Mouse (Mus musculus) embryonic stem cell, embryonic (primary cell): ENCODE data around the gene Mmp19.

Experiments used
- CTCF ChIA-PET, 4 experiments: fragments of 300-600 bp in 2 of 4; fragments of 350-600 bp in 2 of 4; sonication (Branson Sonifier 250); formaldehyde crosslinking; loops; one replicate each; lab custom pipeline; 2022; ENCODE audit warnings: inconsistent platforms in 2 of 4; lab: Charles Lee
- POLR2A ChIA-PET, 4 experiments: fragments of 300-600 bp in 2 of 4; fragments of 350-600 bp in 2 of 4; sonication (Branson Sonifier 250); formaldehyde crosslinking; loops; one replicate each; lab custom pipeline; 2022; ENCODE audit warnings: antibody characterized with exemption in 4 of 4, inconsistent platforms in 1 of 4; lab: Charles Lee

Mmp19 gene

DNA sequence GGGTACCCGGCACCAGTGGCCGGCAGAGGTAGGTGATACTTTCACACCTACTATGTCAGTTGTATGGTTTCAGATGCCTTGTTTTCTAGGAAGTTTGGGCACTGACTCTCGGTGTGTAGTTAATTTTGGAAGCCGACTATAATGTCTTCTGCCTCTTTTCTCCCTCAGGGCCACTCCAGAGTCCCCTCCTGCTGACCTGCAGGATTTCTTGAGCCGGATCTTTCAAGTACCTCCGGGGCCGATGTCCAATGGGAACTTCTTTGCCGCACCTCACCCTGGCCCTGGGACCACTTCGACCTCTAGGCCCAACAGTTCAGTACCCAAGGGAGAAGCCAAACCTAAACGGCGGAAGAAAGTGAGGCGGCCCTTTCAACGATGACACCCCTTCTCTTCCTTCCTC lies 26.3 kb downstream of the Mmp19 start, which contains the start of gene Sarnp:
Gene Sarnp (plus strand): TSS at position 301 of the 400 bp plus-strand sequence.
- POLR2A ChIA-PET, result interaction anchor here in 1 of 4 experiments (1.3 kb wide), 1 partner anchor 12 kb away, joined by 7 read pairs; no protein-coding TSS in a partner anchor
- CTCF ChIA-PET, result no interaction called here

GRCm38 (mm10) chr10:128820217-128820616 lies 29.5 kb downstream of the Mmp19 start:
- POLR2A ChIA-PET, result interaction anchor here in 2 of 4 experiments (0.5 to 4.3 kb wide), 24 partner anchors 9 to 311 kb away, joined by 3 to 41 read pairs (median 5); partner anchors contain the start of genes Dnajc14 (in 2 of the 2), Pym1 (in 2 of the 2), Tmem198b (in 2 of the 2) and Bloc1s1 (in 1 of the 2)
- CTCF ChIA-PET, result interaction anchor here in 1 of 4 experiments (0.5 to 1.5 kb wide), 2 partner anchors 15 to 77 kb away, joined by 3 to 4 read pairs; no protein-coding TSS in a partner anchor

- POLR2A ChIA-PET, result interaction anchor here (0.6 to 4.3 kb wide), 54 partner anchors 7 to 518 kb away, joined by 3 to 41 read pairs (median 4); partner anchors contain the start of genes Dnajc14 (in 2 of the 4), Pym1 (in 2 of the 4), Rab5b (in 2 of the 4) and Tmem198b (in 2 of the 4)
- CTCF ChIA-PET, result interaction anchor here in 1 of 4 experiments (1.3 to 1.7 kb wide), 5 partner anchors 11 to 92 kb away, joined by 3 to 5 read pairs (median 4); no protein-coding TSS in a partner anchor
Observed at GRCm38 (mm10) chr10:128821358-128822056, 30.8 kb downstream of the Mmp19 start, which contains the start of gene Ormdl2. Gene Ormdl2, minus strand, starts transcription at chr10:128821645.

DNA sequence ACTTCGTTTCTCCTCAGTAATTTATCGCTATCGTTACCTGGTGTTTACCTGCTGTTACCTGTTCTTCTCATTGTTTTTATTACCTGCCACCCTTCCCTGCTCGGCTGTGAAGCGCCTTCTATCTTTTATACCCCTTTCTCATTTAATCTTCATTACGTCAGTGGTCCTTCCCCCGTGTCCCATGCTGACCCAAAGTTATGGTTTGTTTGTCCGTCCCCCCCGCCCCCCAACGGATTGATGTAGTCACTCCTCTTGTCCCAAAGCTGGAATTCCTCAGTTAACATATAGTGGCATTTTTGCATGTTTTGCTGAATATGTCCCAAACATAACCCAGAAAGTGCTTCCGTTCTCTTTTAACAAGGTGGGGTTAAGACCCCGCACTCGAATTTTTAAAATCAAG lies 31.4 kb downstream of the Mmp19 start:
- ChIA-PET CTCF (interaction anchor here in 2 of 4 experiments (0.6 to 1.7 kb wide), 4 partner anchors 15 to 200 kb away, joined by 3 to 5 read pairs (median 4); no protein-coding TSS in a partner anchor), POLR2A (interaction anchor here (0.6 to 4.3 kb wide), 39 partner anchors 8 to 519 kb away, joined by 3 to 41 read pairs (median 4); partner anchors contain the start of genes Rab5b (in 2 of the 4), Tmem198b (in 2 of the 4), Dnajc14 (in 1 of the 4) and Esyt1 (in 1 of the 4))

DNA sequence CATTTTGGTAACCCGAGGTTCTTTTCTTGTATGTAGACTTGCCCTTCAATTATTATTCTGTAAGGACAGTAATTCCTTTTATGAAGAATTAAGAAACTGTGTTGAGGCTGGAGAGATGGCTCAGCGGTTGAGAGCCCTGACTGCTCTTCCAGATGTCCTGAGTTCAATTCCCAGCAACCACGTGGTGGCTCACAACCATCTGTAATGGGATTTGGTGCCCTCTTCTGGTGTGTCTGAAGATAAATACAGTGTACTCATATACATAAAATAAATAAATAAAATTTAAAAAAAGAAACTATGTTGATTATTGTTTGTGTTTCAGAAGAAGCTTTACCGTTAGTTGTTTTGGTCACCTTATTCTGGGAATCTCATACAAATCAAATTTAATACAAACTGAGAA lies 32.4 kb downstream of the Mmp19 start:
- POLR2A ChIA-PET, result interaction anchor here in 3 of 4 experiments (0.7 to 4.3 kb wide), 19 partner anchors 9 to 112 kb away, joined by 3 to 41 read pairs (median 4); partner anchors contain the start of genes Tmem198b (in 2 of the 3) and Dnajc14 (in 1 of the 3)
- CTCF ChIA-PET, result interaction anchor here in 2 of 4 experiments (0.6 to 0.9 kb wide), 2 partner anchors 18 to 49 kb away, joined by 3 to 5 read pairs; no protein-coding TSS in a partner anchor

GRCm38 (mm10) chr10:128823821-128824220 lies 33.1 kb downstream of the Mmp19 start:
- ChIA-PET CTCF (interaction anchor here in 2 of 4 experiments (0.6 to 0.9 kb wide), 3 partner anchors 19 to 276 kb away, joined by 3 to 5 read pairs (median 3); partner anchors contain the start of gene Zc3h10 (in 1 of the 2)), POLR2A (interaction anchor here in 2 of 4 experiments (0.6 to 4.3 kb wide), 14 partner anchors 8 to 276 kb away, joined by 3 to 41 read pairs (median 4); partner anchors contain the start of genes Tmem198b (in 1 of the 2) and Zc3h10 (in 1 of the 2))

DNA sequence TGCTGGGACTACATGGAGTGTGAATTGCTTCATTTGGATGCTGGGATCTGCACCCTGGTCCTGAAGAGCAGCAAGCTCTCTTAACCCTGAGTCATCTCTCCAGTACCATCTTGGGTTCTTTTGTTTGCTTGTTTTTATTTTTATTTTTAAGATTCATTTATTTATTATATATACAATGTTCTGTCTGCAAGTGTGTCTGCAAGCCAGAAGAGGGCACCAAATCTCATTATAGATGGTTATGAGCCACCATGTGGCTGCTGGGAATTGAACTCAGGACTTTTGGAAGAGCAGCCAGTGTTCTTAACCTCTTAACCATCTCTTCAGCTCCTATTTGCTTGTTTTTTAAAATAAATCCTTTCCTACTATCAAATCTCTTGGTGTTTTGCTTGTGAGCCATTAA lies 46.7 kb downstream of the Mmp19 start:
- CTCF ChIA-PET, result no interaction called here
- POLR2A ChIA-PET, result interaction anchor here in 2 of 4 experiments (0.7 to 1.6 kb wide), 5 partner anchors 9 to 45 kb away, joined by 3 to 5 read pairs (median 5); partner anchors contain the start of gene Ormdl2 (in 1 of the 2)

- ChIA-PET POLR2A (interaction anchor here in 3 of 4 experiments (0.7 to 1.3 kb wide), 5 partner anchors 9 to 89 kb away, joined by 3 read pairs; partner anchors contain the start of gene Ormdl2 (in 2 of the 3)), CTCF (interaction anchor here in 1 of 4 experiments (0.7 to 1.2 kb wide), 2 partner anchors 65 to 74 kb away, joined by 3 read pairs; no protein-coding TSS in a partner anchor)
Observed at GRCm38 (mm10) chr10:128839434-128839833, 48.7 kb downstream of the Mmp19 start.

DNA sequence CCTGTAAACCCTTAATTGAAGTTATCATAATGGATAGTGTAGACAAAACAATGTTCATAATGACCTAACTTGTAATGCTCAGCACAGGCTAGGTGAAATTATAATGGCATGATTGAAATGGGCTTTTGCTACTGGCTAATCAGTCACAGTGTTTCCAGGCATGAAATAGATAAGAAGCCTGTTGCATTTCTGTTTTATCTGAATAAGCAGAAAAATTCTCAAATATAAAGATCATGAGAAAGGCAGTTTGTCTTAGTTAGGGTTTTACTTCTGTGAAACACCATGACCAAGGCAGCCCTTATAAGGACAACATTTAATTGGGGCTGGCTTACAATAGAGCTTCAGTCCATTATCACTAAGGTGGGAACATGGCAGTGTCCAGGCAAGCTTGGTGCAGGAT lies 49.9 kb downstream of the Mmp19 start:
- ChIA-PET POLR2A (interaction anchor here in 1 of 4 experiments (0.5 kb wide), 1 partner anchor 25 kb away, joined by 3 read pairs; no protein-coding TSS in a partner anchor), CTCF (interaction anchor here in 1 of 4 experiments (0.7 kb wide), 1 partner anchor 41 kb away, joined by 5 read pairs; no protein-coding TSS in a partner anchor)

DNA sequence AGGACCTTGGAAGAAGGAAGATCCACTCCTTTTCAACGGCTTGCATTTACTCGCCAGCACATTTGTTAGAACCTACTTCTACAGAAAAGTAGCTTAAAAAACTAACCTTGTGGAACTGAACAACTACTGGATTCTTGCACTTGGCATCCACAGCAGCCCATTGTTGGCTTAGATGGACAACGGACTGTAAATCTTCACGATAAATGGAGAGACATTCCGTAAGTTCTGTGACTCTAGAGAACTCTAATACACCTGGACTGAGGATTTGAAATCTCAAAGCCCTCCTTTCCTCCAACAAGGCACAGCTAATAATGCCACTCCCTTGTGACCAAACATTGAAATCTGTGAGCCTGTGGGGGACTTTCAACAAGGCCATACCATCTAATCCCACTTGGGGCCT lies 52.5 kb downstream of the Mmp19 start:
- ChIA-PET CTCF (interaction anchor here in 1 of 4 experiments (0.7 to 1.4 kb wide), 2 partner anchors 15 to 884 kb away, joined by 3 to 5 read pairs; no protein-coding TSS in a partner anchor), POLR2A (interaction anchor here in 2 of 4 experiments (0.9 to 2.0 kb wide), 9 partner anchors 10 to 131 kb away, joined by 3 to 10 read pairs (median 3); partner anchors contain the start of genes Cd63 (in 1 of the 2), Dgka (in 1 of the 2) and Rdh5 (in 1 of the 2))

DNA sequence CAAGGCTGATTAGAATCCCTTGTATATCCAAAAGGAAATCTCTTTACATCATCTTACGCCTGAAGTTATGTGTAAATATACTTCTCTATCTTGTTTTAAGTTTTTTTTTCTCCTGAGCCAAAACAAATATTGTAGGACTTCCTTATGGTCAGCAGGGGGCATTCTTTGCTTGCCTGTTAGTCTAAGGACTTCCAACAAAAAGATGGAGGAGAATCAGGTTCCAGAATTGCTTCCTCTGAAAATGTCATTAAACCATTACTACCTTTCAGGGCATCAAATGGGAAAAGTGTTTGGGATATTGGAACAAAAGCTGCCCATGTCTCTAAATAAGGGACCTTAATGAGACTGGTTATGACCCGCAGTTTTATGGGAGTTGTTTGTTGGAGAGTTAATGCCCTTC lies 54.8 kb downstream of the Mmp19 start:
- CTCF ChIA-PET, result interaction anchor here (0.6 to 1.7 kb wide), 10 partner anchors 9 to 252 kb away, joined by 3 to 7 read pairs (median 4); partner anchors contain the start of gene Cd63 (in 1 of the 4)
- POLR2A ChIA-PET, result interaction anchor here in 2 of 4 experiments (0.6 to 1.5 kb wide), 3 partner anchors 10 to 200 kb away, joined by 3 to 4 read pairs (median 4); no protein-coding TSS in a partner anchor

- POLR2A ChIA-PET, result interaction anchor here in 3 of 4 experiments (0.5 to 1.6 kb wide), 5 partner anchors 10 to 281 kb away, joined by 3 to 5 read pairs (median 3); partner anchors contain the start of gene Pa2g4 (in 1 of the 3)
Observed at GRCm38 (mm10) chr10:128846664-128847063, 56.0 kb downstream of the Mmp19 start.

GRCm38 (mm10) chr10:128848426-128848825 lies 57.7 kb downstream of the Mmp19 start:
- ChIA-PET POLR2A (interaction anchor here in 3 of 4 experiments (0.7 to 1.9 kb wide), 11 partner anchors 9 to 43 kb away, joined by 3 to 6 read pairs (median 4); partner anchors contain the start of gene Ormdl2 (in 1 of the 3)), CTCF (interaction anchor here in 2 of 4 experiments (1.3 to 1.8 kb wide), 2 partner anchors 65 to 75 kb away, joined by 4 read pairs; no protein-coding TSS in a partner anchor)

More at GRCm38 (mm10) chr10:128846664-128847063, 56.0 kb downstream of the Mmp19 start:
- CTCF ChIA-PET, result no interaction called here

- ChIA-PET CTCF (interaction anchor here in 1 of 4 experiments (0.9 kb wide), 1 partner anchor 42 kb away, joined by 3 read pairs; no protein-coding TSS in a partner anchor), POLR2A (interaction anchor here in 2 of 4 experiments (0.5 to 2.4 kb wide), 9 partner anchors 8 to 138 kb away, joined by 3 to 8 read pairs (median 3); partner anchors contain the start of gene Cd63 (in 1 of the 2))
Observed at GRCm38 (mm10) chr10:128850339-128850738, 59.6 kb downstream of the Mmp19 start.
